Mouse (Mus musculus) urinary bladder, adult 18-20 months (tissue): ENCODE measurements at regions not wholly inside any gene's neighbourhood (a gene's known extent, or its start where the extent isn't known, plus 50 kb on each side); places are given as distances from the start of the nearest gene placed in this dataset.
"Not testable (repeated sequence)": the region's sequence is repeated elsewhere in the genome, so short reads cannot be mapped to it uniquely, and the experiment has no call there.

ENCODE experiments used
- DNase-seq, 2 experiments: peaks; one replicate each; pipeline ENCODE4 v3.0.0; 2022; ENCODE audit warnings: low spot score in 2 of 2, mixed read lengths in 2 of 2

GRCm38 (mm10) chr6:4149663-4150062 lies 62.9 kb upstream of the Bet1 start:
- DNase-seq: no peak

DNA sequence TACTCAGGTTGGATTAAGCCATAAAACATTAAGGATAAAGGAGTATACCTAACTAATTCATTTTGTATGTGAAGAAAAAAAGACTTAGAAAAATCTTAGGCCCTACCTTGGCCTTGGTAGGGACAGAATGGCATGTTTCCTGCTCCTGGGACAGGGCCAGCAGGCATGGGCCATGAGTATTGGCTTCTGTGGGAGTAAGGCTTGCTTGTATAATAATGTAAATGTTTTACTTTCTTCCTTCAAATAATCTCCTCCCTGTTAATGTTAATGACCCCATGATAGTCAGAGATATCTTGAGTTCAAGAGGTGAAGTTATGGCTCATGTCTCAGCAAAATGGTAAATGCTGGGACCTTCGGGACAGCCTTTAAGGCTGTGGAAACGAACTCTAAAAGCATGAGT lies 71.5 kb upstream of the Bet1 start:
- no peak for DNase-seq

DNA sequence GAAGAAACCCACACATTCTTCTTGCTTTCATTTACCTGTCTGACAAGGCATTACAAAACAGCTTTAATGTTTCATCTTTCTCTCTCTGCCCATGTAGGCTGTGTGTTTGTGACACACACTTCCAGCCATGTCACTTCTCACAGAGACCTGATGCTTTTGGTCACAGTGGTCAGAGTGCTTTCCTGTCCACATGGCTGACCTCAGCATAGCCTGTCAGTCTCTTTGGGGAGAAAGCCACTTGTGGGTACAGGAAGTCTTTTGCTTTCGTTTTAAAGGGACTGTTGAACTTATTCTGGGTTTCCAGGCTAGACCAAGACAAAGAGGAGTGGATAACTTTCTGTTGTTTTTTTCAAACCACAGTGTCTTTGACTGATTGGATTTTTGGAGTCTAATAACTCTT lies 77.0 kb upstream of the Bet1 start:
- no peak for DNase-seq

GRCm38 (mm10) chr6:4167112-4167511 lies 80.3 kb upstream of the Bet1 start:
- DNase-seq: no peak

DNA sequence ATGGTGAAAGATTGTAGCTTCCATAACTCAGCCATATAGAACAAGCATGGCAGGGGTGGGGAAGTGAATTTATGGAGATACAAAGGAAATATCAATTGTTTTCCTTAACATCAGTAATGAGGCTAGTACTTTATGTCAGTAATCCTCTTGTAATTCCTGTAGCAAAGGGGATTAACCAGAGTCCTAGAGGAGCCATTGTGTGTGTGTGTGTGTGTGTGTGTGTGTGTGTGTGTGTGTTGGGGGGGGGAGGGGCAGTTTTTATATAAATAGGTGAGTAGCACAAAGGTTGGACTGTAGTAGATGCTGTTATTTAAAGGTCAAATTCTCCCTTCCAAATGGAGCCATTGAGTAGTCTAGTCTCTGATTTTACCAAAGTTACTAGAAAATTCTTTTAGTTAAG lies 81.0 kb upstream of the Bet1 start:
- DNase-seq: no peak

- no peak for DNase-seq
Measured at GRCm38 (mm10) chr6:4171561-4171960, 84.8 kb upstream of the Bet1 start.

DNA sequence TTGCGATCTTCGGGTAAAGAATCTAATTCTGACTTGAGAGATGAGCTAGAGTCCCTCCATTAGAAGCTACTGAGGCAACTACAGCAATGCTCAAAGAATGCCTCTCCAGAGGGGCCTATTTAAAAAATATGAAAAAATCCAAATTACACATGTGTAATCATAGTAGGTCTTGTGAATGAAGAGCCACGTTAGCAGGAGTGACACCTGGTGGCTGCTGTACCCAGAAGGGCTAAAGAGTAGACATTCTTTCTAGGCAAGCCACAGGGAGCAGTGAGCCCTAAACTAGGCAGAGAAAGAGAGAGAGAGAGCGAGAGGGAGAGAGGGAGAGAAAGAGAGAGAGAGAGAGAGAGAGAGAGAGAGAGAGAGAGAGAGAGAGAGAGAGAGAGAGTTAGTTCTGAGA lies 100.9 kb upstream of the Bet1 start:
- no peak for DNase-seq

DNA sequence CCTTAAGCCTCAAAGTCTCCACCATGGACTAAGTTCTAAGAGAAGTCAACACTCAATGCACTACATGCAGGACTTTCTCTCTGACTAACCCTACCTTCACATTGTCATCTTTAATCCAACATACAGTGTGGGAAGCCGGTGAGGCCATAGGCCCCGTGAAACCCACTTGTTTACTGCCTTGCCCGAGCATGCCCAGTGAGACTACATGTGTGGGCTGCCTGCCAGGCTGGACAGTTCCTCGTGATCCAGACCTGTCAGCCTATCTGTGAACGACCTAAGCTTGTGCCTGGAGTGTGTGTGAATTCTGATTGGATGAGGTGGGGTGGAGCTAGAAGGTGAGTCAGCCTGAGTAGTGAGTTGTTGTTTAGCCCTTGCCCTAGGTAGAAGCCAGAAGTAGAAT lies 104.2 kb upstream of the Bet1 start:
- DNase-seq: peak; percentile 3 to 5

DNA sequence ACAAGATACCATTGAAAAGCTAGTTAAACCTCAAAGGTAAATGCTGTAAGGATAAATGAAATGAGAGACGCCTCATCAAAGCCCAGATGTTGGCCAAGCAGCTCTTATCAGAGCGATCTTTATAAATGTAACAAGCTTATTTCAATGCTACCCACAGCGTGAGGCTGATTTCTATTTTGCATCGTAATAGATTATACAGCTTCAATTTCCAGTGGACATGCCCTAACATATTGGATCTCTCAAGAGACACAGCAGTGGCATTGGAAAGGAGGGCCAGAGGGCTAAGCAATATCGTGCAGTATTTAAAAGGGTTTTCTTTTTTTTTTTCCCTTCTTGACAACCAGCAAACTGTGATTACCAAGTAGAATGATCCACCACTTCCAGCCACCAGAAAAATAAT lies 106.5 kb upstream of the Bet1 start:
- DNase-seq: no peak

DNA sequence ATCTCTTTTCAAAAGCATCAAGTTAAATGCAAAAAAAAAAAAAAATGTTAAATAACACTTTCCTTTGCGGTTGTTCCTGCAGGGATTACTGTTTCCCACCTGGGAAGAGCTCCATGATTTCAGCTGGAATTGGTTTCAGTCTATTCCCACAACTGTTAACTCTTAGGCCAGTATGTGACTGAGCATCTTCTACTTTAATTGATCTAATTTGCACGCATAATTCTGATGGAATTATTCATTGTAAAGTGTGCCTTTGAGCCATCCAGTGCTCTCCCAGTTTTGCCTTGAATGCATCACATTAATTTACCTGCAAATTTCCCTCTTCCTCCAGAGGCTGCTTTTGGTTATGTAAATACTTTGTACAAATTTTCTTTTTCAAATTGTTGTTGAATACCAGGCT lies 114.4 kb upstream of the Bet1 start:
- DNase-seq: no peak

DNA sequence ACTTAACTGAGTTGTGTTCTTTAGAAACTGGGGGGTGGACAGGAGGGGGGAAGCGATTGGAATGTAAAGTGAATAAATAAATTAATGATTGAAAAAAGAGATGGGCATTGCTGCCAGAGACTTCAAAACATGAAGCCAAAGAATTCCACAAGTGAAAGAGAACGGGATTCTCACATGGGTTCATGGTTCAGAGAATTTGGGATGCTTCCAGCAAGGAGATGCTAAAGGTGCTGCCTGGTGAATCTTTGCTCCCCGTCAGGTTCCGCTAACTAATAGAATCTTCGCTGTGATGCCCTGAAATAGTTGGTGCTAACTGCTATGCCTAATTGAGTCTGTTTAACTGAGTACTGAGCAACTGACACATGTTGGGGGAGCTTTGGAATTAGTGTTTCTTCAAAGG lies 118.9 kb upstream of the Bet1 start:
- no peak for DNase-seq

GRCm38 (mm10) chr6:4245265-4246112 lies 158.7 kb upstream of the Bet1 start:
- DNase-seq: no peak

GRCm38 (mm10) chr6:4246113-4246419 lies 159.3 kb upstream of the Bet1 start:
- no peak for DNase-seq

DNA sequence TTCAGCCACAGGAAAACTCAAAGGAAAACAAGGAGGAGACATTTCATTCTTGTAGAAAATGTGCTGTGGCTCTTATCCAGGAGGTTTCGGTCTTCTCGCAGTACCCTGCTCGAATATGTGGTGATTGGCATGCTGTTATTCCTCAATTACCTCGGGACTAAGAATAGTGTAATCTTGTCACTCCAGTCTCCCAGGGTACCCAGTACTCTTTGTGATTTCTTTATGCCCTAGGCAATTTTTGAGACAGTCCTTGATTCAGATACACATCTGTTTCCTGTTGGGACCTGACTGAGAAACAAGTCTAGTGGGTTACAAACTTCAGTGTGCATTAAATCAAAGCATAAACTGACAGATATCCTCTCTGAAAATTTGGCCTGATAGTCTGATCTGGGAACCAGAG lies 189.8 kb upstream of the Bet1 start:
- no peak for DNase-seq

DNA sequence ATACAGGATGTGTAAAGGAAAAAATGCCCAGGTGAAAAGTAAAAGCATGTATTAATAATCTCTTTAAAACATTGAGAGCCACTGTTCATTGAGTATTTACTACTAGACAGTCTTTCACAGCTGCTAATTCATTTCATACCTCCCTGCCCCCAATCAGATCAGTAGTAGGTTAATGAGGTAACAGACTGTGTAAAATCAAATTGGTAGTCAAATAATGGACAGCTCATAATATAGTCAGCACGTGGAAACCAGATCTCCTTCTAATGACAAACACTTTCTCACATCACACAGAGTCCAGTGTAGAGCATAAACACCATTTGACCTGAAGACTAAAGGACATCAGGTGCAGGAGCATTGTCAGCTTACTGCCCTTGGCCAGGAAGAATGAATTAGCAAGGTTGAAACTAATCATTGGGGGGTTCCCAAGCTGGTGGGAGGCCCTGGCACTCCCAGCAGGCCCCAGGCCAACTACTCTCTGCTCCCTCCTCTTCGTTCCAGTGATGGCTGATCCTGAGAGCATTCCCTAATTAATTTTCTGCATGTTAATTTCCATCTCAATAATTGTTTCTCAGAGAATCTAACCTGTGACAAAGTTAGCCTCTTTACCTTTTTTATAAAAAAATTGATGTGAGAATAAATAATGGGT lies 190.6 kb upstream of the Bet1 start:
- no peak for DNase-seq

GRCm38 (mm10) chr6:4291380-4291779 lies 204.6 kb upstream of the Bet1 start:
- DNase-seq: no peak

GRCm38 (mm10) chr6:4303410-4303809 lies 201.2 kb upstream of the Col1a2 start:
- DNase-seq: not testable (repeated sequence)

DNA sequence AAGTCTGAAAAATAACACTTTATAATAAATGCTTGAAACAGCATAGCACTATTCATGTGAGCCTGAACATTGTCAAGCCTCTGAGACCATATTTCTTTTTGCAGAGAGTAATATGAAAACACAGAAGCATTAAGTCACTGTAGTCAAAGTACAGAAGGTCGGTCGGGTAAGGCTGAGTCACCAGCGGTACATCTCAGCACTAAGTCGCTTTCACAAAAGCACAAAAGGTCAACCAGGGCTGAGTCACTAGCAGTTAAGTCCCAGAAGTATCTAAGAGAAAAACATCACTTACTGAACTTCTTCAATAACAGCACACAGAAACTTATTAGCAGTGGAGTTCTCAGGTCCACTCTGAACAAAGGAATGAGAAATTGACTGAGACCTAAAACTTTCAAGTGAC lies 154.7 kb upstream of the Col1a2 start:
- DNase-seq: no peak

- DNase-seq: no peak
Measured at GRCm38 (mm10) chr6:4362220-4362619, 142.4 kb upstream of the Col1a2 start.

GRCm38 (mm10) chr6:4375465-4376037 lies 129.1 kb upstream of the Col1a2 start:
- no peak for DNase-seq

DNA sequence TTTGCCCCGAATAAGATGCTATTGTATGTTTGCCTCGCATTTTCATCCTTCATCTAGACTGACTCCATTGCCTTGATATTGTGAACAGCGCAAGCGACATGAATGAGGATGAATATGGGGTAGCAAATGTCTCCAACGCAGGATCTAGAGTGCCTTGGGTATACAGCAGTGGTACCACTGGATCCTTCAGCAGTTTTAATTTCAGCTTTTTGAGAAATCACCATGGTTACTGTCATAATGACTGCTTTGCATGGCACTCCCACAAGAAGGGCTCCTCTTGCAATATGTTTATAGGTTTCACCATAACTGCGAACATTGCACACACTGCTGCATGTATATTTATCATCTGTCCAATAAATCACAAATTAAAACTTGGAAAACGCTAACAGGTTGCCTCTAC lies 107.8 kb upstream of the Col1a2 start:
- DNase-seq: no peak

GRCm38 (mm10) chr6:4397695-4398598 lies 106.7 kb upstream of the Col1a2 start:
- DNase-seq: no peak
